Mouse (Mus musculus): Measurements from ENCODE around the gene Emc3.

GRCm38 (mm10) chr6:113483100-113483615, 48.3 kb downstream of the Emc3 start, which contains the start of gene Creld1:
- TF ChIP-seq CTCF (IDR thresholded peaks at IDR 0.05; ENCODE audit: insufficient read depth, low read depth, low read length) (no peak), POLR2A (IDR thresholded peaks at IDR 0.05; ENCODE audit: insufficient read depth, low read depth, low read length) (no peak; the same call in 1 of the 2 replicates)

All from olfactory bulb, adult 2 months (tissue).